Mouse (Mus musculus) spleen, adult 2 months (tissue): ENCODE measurements at regions not wholly inside any gene's neighbourhood (a gene's known extent, or its start where the extent isn't known, plus 50 kb on each side); places are given as distances from the start of the nearest gene placed in this dataset.

Experiments
- DNase-seq, 2 experiments: peaks; one replicate each; pipeline versions ENCODE4 v3.0.0 to v3.0.0-alpha.2; 2012 to 2021; ENCODE audit warnings: low spot score in 2 of 2, low read depth in 1 of 2
- H3K27ac ChIP-seq: fragments of 200-500 bp; 2 replicates; pipeline ENCODE4 v1.5.1; 2012; ENCODE audit warnings: low read length, inconsistent platforms; ENCODE audit not compliant: insufficient read depth
- H3K27me3 ChIP-seq: fragments of 200-500 bp; 2 replicates; pipeline ENCODE4 v1.6.1; 2012; ENCODE audit warnings: mild to moderate bottlenecking, moderate library complexity, low read length, inconsistent platforms; ENCODE audit not compliant: control insufficient read depth, insufficient read depth
- H3K36me3 ChIP-seq: fragments of 200-500 bp; 2 replicates; pipeline ENCODE4 v1.6.1; 2012; ENCODE audit warnings: mild to moderate bottlenecking, low read length, inconsistent platforms; ENCODE audit not compliant: control insufficient read depth, insufficient read depth
- H3K4me1 ChIP-seq: fragments of 200-500 bp; 2 replicates; pipeline ENCODE4 v1.6.1; 2011; ENCODE audit warnings: inconsistent platforms; ENCODE audit not compliant: control insufficient read depth, insufficient read depth, insufficient read length
- H3K4me3 ChIP-seq: fragments of 200-500 bp; 2 replicates; pipeline ENCODE4 v1.5.1; 2011; ENCODE audit warnings: mild to moderate bottlenecking, inconsistent platforms; ENCODE audit not compliant: insufficient read depth, insufficient read length; ENCODE audit errors: extremely low read depth
- CTCF ChIP-seq: fragments of 200-500 bp; IDR thresholded peaks from 2 replicates; pipeline ENCODE4 v1.5.1; 2011; ENCODE audit warnings: mild to moderate bottlenecking, inconsistent platforms; ENCODE audit not compliant: insufficient read depth, insufficient read length, insufficient replicate concordance; ENCODE audit errors: extremely low read depth
- POLR2A ChIP-seq: fragments of 200-500 bp; IDR thresholded peaks from 2 replicates; pipeline ENCODE4 v1.6.1; 2011; ENCODE audit warnings: low read depth, low read length, inconsistent platforms
- WGBS: fragments of 180-500 bp; shearing (Covaris S2); methylation state at CpG from one replicate; pipeline ENCODE4 v1.1.7; 2018; 5-methylcytosine and 5-hydroxymethylcytosine counted together

DNA sequence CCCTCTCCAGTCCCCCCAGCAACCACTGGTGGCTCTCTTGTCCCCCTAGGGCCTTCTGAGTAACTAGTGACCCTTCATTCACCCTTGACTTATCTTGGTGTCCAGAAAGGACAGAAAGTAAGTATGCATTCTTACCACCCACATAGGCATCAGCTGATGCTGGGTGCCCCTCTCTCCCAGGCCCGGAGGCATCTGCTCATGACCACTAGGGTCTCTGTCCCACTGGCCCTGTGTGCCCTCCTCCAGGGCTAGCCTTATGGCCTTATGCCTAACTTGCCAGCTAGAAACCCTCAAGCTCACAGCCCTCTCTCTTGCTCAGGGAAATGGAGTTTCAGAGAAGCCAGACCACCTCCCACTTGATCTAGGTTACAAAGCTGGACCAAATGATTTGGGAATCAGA, 89.2 kb upstream of the Unc5b start:
- Histone ChIP-seq H3K27ac (no peak overlapping the region), H3K36me3 (no peaks in the 10 kb centered on the region), H3K4me3 (no peak overlapping the region), H3K27me3 (no peaks in the 10 kb centered on the region), H3K4me1 (no peaks in the 10 kb centered on the region)
- TF ChIP-seq POLR2A: no peak
- no peak for TF ChIP-seq CTCF
- no peak for DNase-seq
- 87% methylated on average over 1 of the region's 1 CpGs for WGBS

DNA sequence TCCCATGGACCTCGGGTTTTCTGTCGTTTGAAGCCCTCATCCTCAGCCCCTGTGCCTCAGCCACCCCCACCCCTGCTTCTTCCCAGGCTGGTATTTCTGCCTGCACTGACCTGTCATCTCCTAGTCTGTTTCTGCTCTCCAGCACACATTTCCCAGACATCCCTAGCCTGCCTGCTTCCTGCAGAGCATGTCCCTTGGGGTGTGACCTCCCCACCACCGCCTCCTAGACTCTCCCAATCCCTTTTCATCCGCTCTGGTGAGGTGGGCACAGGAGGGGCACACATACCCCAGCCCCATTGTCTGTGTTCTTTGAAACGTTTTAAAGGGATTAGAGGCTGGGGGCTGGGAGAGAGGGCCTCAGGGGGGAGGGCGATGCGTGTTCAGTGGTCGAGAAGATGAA, 86.6 kb upstream of the Unc5b start:
- Histone ChIP-seq H3K4me3 (no peak overlapping the region), H3K4me1 (no peaks in the 10 kb centered on the region), H3K27ac (no peak overlapping the region), H3K27me3 (no peaks in the 10 kb centered on the region), H3K36me3 (no peaks in the 10 kb centered on the region)
- WGBS: 47% methylated on average over 8 of the region's 8 CpGs
- no peak for DNase-seq
- no peak for TF ChIP-seq POLR2A
- no peak for TF ChIP-seq CTCF

DNA sequence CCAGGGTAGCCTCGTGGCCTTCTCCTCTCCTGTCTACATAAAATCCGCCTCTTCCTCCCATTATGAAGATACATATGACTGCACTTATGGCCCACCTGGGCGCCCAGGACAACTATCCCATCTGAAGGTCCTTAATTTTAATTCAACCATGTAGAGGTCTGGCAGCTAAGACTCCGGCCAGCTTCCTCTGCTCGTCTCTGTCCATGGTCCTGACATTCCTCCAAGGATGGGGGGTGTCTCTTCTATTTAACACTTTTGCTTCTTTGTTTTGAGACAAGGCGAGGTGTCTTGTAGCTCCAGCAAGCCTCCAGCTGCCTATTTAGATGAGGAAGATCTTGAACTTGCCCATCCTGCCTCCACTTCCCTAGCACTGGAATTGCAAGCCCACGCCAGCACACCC, 83.0 kb upstream of the Unc5b start:
- WGBS: 31% methylated on average over 7 of the region's 7 CpGs
- Histone ChIP-seq H3K36me3 (no peaks in the 10 kb centered on the region), H3K27ac (no peak overlapping the region), H3K4me3 (no peak overlapping the region), H3K27me3 (no peaks in the 10 kb centered on the region), H3K4me1 (no peaks in the 10 kb centered on the region)
- DNase-seq: no peak
- TF ChIP-seq CTCF (no peak), POLR2A (no peak)

DNA sequence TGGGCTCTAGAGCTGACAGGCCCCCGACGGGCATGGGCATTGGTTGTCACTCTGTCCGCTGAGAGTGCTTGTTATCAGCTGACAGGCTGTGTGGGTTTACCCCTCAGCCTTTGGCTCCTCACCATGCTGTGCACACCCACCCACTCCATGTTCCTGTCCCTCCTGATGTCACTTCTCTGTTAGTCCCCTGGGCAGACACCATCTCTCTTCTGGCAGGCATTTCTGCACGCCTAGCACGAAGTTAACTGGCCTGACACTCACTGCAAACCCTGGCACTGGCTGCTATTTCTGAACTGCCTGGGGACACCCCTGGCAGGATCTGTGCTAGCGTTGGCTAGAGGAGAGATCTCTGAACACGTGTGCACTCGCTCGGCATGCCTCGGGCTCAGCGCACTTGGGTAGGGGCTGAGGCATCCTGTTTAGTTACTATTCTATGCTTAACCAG, 82.1 kb upstream of the Unc5b start:
- no peak overlapping the region for H3K4me3 ChIP-seq
- no peak overlapping the region for H3K27ac ChIP-seq
- TF ChIP-seq POLR2A (no peak), CTCF (no peak)
- no peaks in the 10 kb centered on the region for H3K27me3 ChIP-seq
- no peaks in the 10 kb centered on the region for H3K36me3 ChIP-seq
- no peaks in the 10 kb centered on the region for H3K4me1 ChIP-seq
- WGBS: 87% methylated on average over 11 of the region's 11 CpGs
- DNase-seq: no peak

DNA sequence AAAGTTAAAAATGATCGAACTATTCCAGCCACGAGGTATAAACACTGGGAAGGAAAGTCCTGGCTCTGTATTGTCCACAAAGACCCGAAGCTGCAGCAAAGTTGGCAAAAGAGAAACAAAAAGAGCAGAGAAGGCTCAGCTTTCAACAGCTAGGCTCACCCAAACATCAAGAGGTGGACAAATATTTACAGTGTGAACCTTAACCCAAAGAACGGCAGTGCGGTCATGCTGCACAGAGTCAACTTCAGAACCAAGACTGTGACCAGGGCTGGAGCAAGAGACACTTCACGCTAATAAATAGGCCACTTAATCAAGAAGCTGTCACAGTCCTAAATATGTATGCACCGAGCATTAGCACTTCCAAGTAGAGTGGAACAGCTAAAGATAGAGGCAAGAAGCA, 73.0 kb upstream of the Unc5b start:
- no peaks in the 10 kb centered on the region for H3K4me1 ChIP-seq
- DNase-seq: no peak
- H3K27ac ChIP-seq: no peak overlapping the region
- no peaks in the 10 kb centered on the region for H3K36me3 ChIP-seq
- WGBS: 85% methylated on average over 7 of the region's 7 CpGs
- no peaks in the 10 kb centered on the region for H3K27me3 ChIP-seq
- TF ChIP-seq POLR2A: no peak
- TF ChIP-seq CTCF: no peak
- no peak overlapping the region for H3K4me3 ChIP-seq

DNA sequence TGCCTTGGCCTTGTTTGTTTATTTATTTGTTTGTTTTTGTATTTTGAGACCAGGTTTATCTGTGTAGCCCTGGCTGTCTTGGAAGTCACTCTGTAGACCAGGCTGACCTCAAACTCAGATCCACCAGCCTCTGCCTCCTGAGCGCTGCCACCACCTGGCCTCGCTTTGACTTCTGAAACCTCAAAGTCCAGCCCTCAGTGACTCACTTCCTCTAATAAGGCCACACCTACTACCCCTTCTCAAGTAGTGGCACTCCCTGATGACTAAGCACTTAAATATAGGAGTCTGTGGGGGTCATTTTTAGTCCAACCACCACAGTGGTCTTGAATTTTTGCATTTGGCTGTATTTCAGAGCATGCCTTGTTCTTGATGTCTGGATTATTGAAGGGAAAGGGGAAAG, 69.6 kb upstream of the Unc5b start:
- Histone ChIP-seq H3K4me3 (no peak overlapping the region), H3K4me1 (no peaks in the 10 kb centered on the region), H3K27me3 (no peaks in the 10 kb centered on the region), H3K36me3 (no peaks in the 10 kb centered on the region), H3K27ac (no peak overlapping the region)
- 58% methylated on average over 2 of the region's 2 CpGs for WGBS
- TF ChIP-seq POLR2A: no peak
- TF ChIP-seq CTCF: no peak
- DNase-seq: no peak

DNA sequence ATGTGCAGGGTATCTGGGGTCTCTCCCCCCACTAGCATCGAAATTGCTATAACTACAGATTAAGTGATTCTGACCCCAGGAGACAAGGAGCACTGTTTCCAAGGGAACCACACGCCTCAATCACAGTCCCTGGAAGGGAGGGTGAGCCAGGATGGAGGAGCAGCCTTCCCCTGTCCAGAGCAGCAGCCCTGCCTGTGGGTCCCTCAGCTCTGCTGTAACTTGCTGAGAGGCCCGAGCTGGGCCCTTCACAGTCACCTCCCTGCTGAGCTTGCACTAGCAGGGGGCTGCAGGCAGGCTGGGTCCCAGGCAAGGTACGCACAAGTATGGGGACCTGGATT, 62.4 kb upstream of the Unc5b start:
- DNase-seq: no peak
- no peaks in the 10 kb centered on the region for H3K27me3 ChIP-seq
- no peak overlapping the region for H3K4me3 ChIP-seq
- 79% methylated on average over 4 of the region's 4 CpGs for WGBS
- no peak overlapping the region for H3K27ac ChIP-seq
- TF ChIP-seq POLR2A (no peak), CTCF (no peak)
- no peaks in the 10 kb centered on the region for H3K4me1 ChIP-seq
- H3K36me3 ChIP-seq: no peaks in the 10 kb centered on the region
